29 mouse cellular contexts compared by ENCODE assay signal in the genomic region with DNA sequence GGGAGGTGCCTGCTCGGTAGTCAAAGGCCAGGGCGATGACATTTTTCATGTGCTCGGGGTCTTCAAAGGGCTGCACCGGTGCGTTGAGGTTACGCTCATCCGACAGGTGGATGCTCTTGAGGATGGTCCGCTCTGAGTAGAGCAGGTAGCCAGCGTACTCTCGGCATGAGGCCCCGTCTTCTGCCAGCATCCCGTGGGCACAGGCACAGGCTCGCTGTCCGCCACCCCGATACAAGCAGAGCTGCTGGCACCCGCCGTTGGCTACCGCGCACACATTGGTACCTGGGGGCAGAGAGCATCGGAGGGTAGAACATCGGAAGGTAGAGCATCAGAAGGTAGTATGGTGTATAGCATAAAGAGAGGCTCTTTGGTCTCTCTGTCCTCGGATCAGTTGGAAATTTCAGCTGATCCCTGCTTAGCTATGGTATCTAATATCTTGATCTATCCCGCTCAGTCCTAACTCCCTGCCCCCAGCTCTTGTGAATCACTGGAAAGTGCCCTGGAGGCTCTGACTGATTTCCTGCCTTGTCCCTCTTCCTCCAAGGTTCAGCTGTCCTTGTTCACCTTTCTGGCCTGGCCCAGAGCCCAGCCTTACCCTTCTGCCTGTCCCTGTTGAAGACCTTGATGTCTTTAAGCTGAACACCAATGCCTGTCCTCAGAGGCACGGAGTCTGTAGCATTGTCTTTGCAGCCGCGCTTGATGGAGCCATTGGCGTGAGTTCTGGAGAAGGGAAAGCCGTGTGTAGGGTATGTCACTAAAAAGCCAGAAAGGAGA. TPM values are rescaled to one million over a fixed set of nuclear protein-coding genes. Genes with fewer than 3 reads are reported as not detected.
DNase-seq lines count a peak whose midpoint lies in the region; ATAC-seq and TF ChIP-seq lines count a peak whose summit lies in the region.
"Had no signal": no experiment of that assay in that cellular context is flagged by ENCODE, and none has a peak within 500 bp of the region (broad histone marks: within the 10 kb centered on the region; RNA-seq: fewer than 3 reads in every experiment).

No protein-coding gene starts in this region.

- H3K27ac ChIP-seq in kidney, embryonic 15.5 days = no peak overlapping the region
- no peak overlapping the region for H3K27ac ChIP-seq in hindbrain, postnatal 0 days
- H3K27ac ChIP-seq: embryonic facial prominence, embryonic 12.5 days; heart, embryonic 10.5 days; hindbrain, embryonic 12.5 days; limb, embryonic 13.5 days; lung, embryonic 15.5 days; midbrain, embryonic 13.5 days had no signal

- TF ChIP-seq CTCF in hindbrain, postnatal 0 days (IDR thresholded peaks at IDR 0.05; ENCODE audit: low read depth) = no peak

- H3K27me3 ChIP-seq in megakaryocyte, embryonic 14.5 days (replicated peaks) = peaks cover 73% of the 10 kb centered on the region
- H3K27me3 ChIP-seq in kidney, embryonic 15.5 days = no peaks in the 10 kb centered on the region
- H3K27me3 ChIP-seq in hindbrain, postnatal 0 days (ENCODE audit: insufficient read depth, low read length) = no peaks in the 10 kb centered on the region
- H3K27me3 ChIP-seq: embryonic facial prominence, embryonic 12.5 days; hindbrain, embryonic 12.5 days; limb, embryonic 13.5 days; lung, embryonic 15.5 days; midbrain, embryonic 13.5 days; Patski had no signal

- WGBS in kidney, embryonic 15.5 days = 94% methylated on average over 28 of the region's 28 CpGs
- WGBS in hindbrain, postnatal 0 days = 91% methylated on average over 28 of the region's 28 CpGs

- H3K36me3 ChIP-seq in megakaryocyte, embryonic 14.5 days (replicated peaks; ENCODE audit: low read length) = no peaks in the 10 kb centered on the region
- H3K36me3 ChIP-seq in kidney, embryonic 15.5 days = peaks cover 61% of the 10 kb centered on the region
- peaks cover 69% of the 10 kb centered on the region for H3K36me3 ChIP-seq in hindbrain, postnatal 0 days (ENCODE audit: insufficient read depth, low read length)

- DNase-seq in adrenal gland, adult (ENCODE audit: inconsistent age in 2 of 2, low spot score in 1 of 2) = peak; percentile 78 to 90
- DNase-seq in adrenal gland, adult 18-20 months (ENCODE audit: low spot score in 2 of 2) = no peak
- peak; percentile 54 for DNase-seq in cerebellum, adult 9-10 months
- no peak for DNase-seq in hindbrain, postnatal 0 days (ENCODE audit: low spot score)
- no peak for DNase-seq in adipocyte (ENCODE audit: low spot score)
- DNase-seq: embryo, embryonic 11 days; gastrocnemius, postnatal 14 days; heart, postnatal 36 days; kidney, adult 9 months; kidney, postnatal 14 days; layer of hippocampus, adult 9-11 months; thymus, adult 2 months; thymus, postnatal 36 days had no signal

- no peaks in the 10 kb centered on the region for H3K9me3 ChIP-seq in megakaryocyte, embryonic 14.5 days
- H3K9me3 ChIP-seq in kidney, embryonic 15.5 days (replicated peaks) = no peaks in the 10 kb centered on the region
- H3K9me3 ChIP-seq in hindbrain, postnatal 0 days (ENCODE audit: low read length) = no peaks in the 10 kb centered on the region
- H3K9me3 ChIP-seq: embryonic facial prominence, embryonic 12.5 days; heart, embryonic 10.5 days; hindbrain, embryonic 12.5 days; limb, embryonic 13.5 days; lung, embryonic 15.5 days; midbrain, embryonic 13.5 days had no signal

- ATAC-seq in megakaryocyte, adult 5-6 weeks (ENCODE audit: poor library complexity, severe bottlenecking) = no peak
- ATAC-seq in kidney, embryonic 15.5 days (replicated peaks; ENCODE audit: low FRiP score) = no peak
- ATAC-seq in hindbrain, postnatal 0 days = no peak
- ATAC-seq: forebrain, embryonic 14.5 days; intestine, postnatal 0 days; midbrain, embryonic 13.5 days; Patski had no signal

- no peak overlapping the region for H3K9ac ChIP-seq in kidney, embryonic 15.5 days
- no peak overlapping the region for H3K9ac ChIP-seq in hindbrain, postnatal 0 days (replicated peaks; ENCODE audit: low read length)
- H3K9ac ChIP-seq: hindbrain, embryonic 12.5 days; limb, embryonic 13.5 days; lung, embryonic 15.5 days; midbrain, embryonic 13.5 days had no signal

- no peak overlapping the region for H3K4me2 ChIP-seq in kidney, embryonic 15.5 days
- H3K4me2 ChIP-seq in hindbrain, postnatal 0 days (ENCODE audit: low read depth, low read length) = no peak overlapping the region
- H3K4me2 ChIP-seq: embryonic facial prominence, embryonic 12.5 days; hindbrain, embryonic 12.5 days; limb, embryonic 13.5 days; liver, embryonic 11.5 days; lung, embryonic 15.5 days; midbrain, embryonic 13.5 days had no signal

- H3K4me3 ChIP-seq in megakaryocyte, embryonic 14.5 days (replicated peaks) = peak overlapping the region; percentile 50
- no peak overlapping the region for H3K4me3 ChIP-seq in kidney, embryonic 15.5 days (replicated peaks)
- no peak overlapping the region for H3K4me3 ChIP-seq in hindbrain, postnatal 0 days (ENCODE audit: low read length)
- H3K4me3 ChIP-seq: embryonic facial prominence, embryonic 12.5 days; heart, embryonic 10.5 days; hindbrain, embryonic 12.5 days; limb, embryonic 13.5 days; lung, embryonic 15.5 days; midbrain, embryonic 13.5 days had no signal

- H3K4me1 ChIP-seq in megakaryocyte, embryonic 14.5 days = peaks cover 11% of the 10 kb centered on the region
- peaks cover 36% of the 10 kb centered on the region for H3K4me1 ChIP-seq in kidney, embryonic 15.5 days
- H3K4me1 ChIP-seq in hindbrain, postnatal 0 days (ENCODE audit: insufficient read depth, low read length) = no peaks in the 10 kb centered on the region
- H3K4me1 ChIP-seq: midbrain, embryonic 13.5 days had no signal

RNA-seq across cellular contexts. Expression of a gene that starts 32.4 kb away (rescaled TPM):
- total RNA-seq in adrenal gland, adult 18-20 months (2021) = 10 to 100 TPM in 1 of 2 experiments, 1 to 10 TPM in 1; 6.9 to 12.6 TPM
- 0.32 TPM in 1 of 2 replicates, not detected in the other for polyA plus RNA-seq in megakaryocyte, embryonic 14.5 days (2012; ENCODE audit: insufficient read depth, low replicate concordance)
- not detected in 2 replicates for total RNA-seq in megakaryocyte, adult 5-6 weeks (2015)
- not detected in 2 replicates for total RNA-seq in megakaryocyte, adult 5-6 weeks (2017)
- polyA plus RNA-seq in kidney, embryonic 15.5 days (2015; fragmentation: Nextera tagmentation; extraction: Ambion mirVana) = 1.7 and 3.3 TPM in 2 replicates
- total RNA-seq in hindbrain, postnatal 0 days (2014; rRNA removed) = 26.0 and 33.5 TPM in 2 replicates
- polyA plus RNA-seq in hindbrain, postnatal 0 days (2015; fragmentation: Nextera tagmentation; extraction: Ambion mirVana) = 134 and 146 TPM in 2 replicates
- total RNA-seq: granulocyte monocyte progenitor cell, adult 5-6 weeks; megakaryocyte-erythroid progenitor cell, adult 5-6 weeks; MEL had no signal

RNA-seq across cellular contexts. Expression of a gene that starts 44.5 kb away (rescaled TPM):
- total RNA-seq in adrenal gland, adult 18-20 months (2021) = 10 to 100 TPM; 38.6 to 46.5 TPM
- 143 and 168 TPM in 2 replicates for polyA plus RNA-seq in megakaryocyte, embryonic 14.5 days (2012; ENCODE audit: insufficient read depth, low replicate concordance)
- 31.3 and 31.9 TPM in 2 replicates for total RNA-seq in megakaryocyte, adult 5-6 weeks (2015)
- total RNA-seq in megakaryocyte, adult 5-6 weeks (2017) = 27.8 and 33.1 TPM in 2 replicates
- polyA plus RNA-seq in kidney, embryonic 15.5 days (2015; fragmentation: Nextera tagmentation; extraction: Ambion mirVana) = 99.8 and 111 TPM in 2 replicates
- total RNA-seq in hindbrain, postnatal 0 days (2014; rRNA removed) = 66.1 and 91.1 TPM in 2 replicates
- 49.7 and 49.9 TPM in 2 replicates for polyA plus RNA-seq in hindbrain, postnatal 0 days (2015; fragmentation: Nextera tagmentation; extraction: Ambion mirVana)

RNA-seq across cellular contexts. Expression of a gene that starts 52.0 kb away (rescaled TPM):
- total RNA-seq in adrenal gland, adult 18-20 months (2021) = 10 to 100 TPM; 36.0 to 55.3 TPM
- polyA plus RNA-seq in megakaryocyte, embryonic 14.5 days (2012; ENCODE audit: insufficient read depth, low replicate concordance) = 0.23 and 5.2 TPM in 2 replicates
- total RNA-seq in megakaryocyte, adult 5-6 weeks (2015) = not detected in 2 replicates
- not detected in 2 replicates for total RNA-seq in megakaryocyte, adult 5-6 weeks (2017)
- polyA plus RNA-seq in kidney, embryonic 15.5 days (2015; fragmentation: Nextera tagmentation; extraction: Ambion mirVana) = 51.2 and 72.2 TPM in 2 replicates
- 11.0 and 21.9 TPM in 2 replicates for total RNA-seq in hindbrain, postnatal 0 days (2014; rRNA removed)
- 16.7 and 17.4 TPM in 2 replicates for polyA plus RNA-seq in hindbrain, postnatal 0 days (2015; fragmentation: Nextera tagmentation; extraction: Ambion mirVana)
- total RNA-seq: megakaryocyte-erythroid progenitor cell, adult 5-6 weeks had no signal

RNA-seq across cellular contexts. Expression of a gene that starts 54.2 kb away (rescaled TPM):
- 100 to 1,000 TPM; 145 to 148 TPM for total RNA-seq in adrenal gland, adult 18-20 months (2021)
- polyA plus RNA-seq in megakaryocyte, embryonic 14.5 days (2012; ENCODE audit: insufficient read depth, low replicate concordance) = 10.2 and 208 TPM in 2 replicates
- 85.5 and 104 TPM in 2 replicates for total RNA-seq in megakaryocyte, adult 5-6 weeks (2015)
- total RNA-seq in megakaryocyte, adult 5-6 weeks (2017) = 62.4 and 72.2 TPM in 2 replicates
- polyA plus RNA-seq in kidney, embryonic 15.5 days (2015; fragmentation: Nextera tagmentation; extraction: Ambion mirVana) = 52.4 and 65.0 TPM in 2 replicates
- total RNA-seq in hindbrain, postnatal 0 days (2014; rRNA removed) = 245 TPM in 2 replicates
- polyA plus RNA-seq in hindbrain, postnatal 0 days (2015; fragmentation: Nextera tagmentation; extraction: Ambion mirVana) = 73.7 and 75.5 TPM in 2 replicates

Comparison
In these comparisons a context has a peak if more than half of its experiments do, and no peak if none do; other contexts are left out.
1. DNase-seq: peak in adrenal gland, adult (2 of 2) and cerebellum, adult 9-10 months (single experiment); none in adrenal gland, adult 18-20 months (0 of 2), hindbrain, postnatal 0 days (single experiment) and adipocyte (single experiment).
2. RNA of a gene that starts 32.4 kb away (total RNA-seq): 26.0 to 33.5 TPM in hindbrain, postnatal 0 days and 6.9 to 12.6 TPM in adrenal gland, adult 18-20 months; not detected in megakaryocyte, adult 5-6 weeks; every median in the first group is over 4 times any median in the second.
3. RNA of a gene that starts 52.0 kb away (total RNA-seq): 36.0 to 55.3 TPM in adrenal gland, adult 18-20 months and 11.0 to 21.9 TPM in hindbrain, postnatal 0 days; not detected in megakaryocyte, adult 5-6 weeks; every median in the first group is over 10 times any median in the second.